In genomic region chr4:150122476-150122875, GRCm38 (mm10) we compare ENCODE assay signal across 25 mouse cellular contexts. TPM values are rescaled to one million over a fixed set of nuclear protein-coding genes. Genes with fewer than 3 reads are reported as not detected.
DNase-seq lines count a peak whose midpoint lies in the region; ATAC-seq and TF ChIP-seq lines count a peak whose summit lies in the region.
"Had no signal": no experiment of that assay in that cellular context is flagged by ENCODE, and none has a peak within 500 bp of the region (broad histone marks: within the 10 kb centered on the region; RNA-seq: fewer than 3 reads in every experiment).

No protein-coding gene starts in this region.

- H3K4me1 ChIP-seq in kidney, adult 2 months (ENCODE audit: control insufficient read depth, insufficient read depth, low read length) = peaks cover 10% of the 10 kb centered on the region; the same call in 1 of the 2 replicates
- 0 out of 2 replicates have a peak, but pooled peaks cover 7% of the 10 kb centered on the region for H3K4me1 ChIP-seq in embryonic facial prominence, embryonic 15.5 days
- H3K4me1 ChIP-seq in small intestine, adult 2 months (ENCODE audit: control insufficient read depth, insufficient read depth, insufficient read length, low read length) = peaks cover 12% of the 10 kb centered on the region

- WGBS in kidney, adult 2 months = 39% methylated on average over 3 of the region's 3 CpGs
- WGBS in embryonic facial prominence, embryonic 15.5 days = 53% methylated on average over 3 of the region's 3 CpGs
- WGBS in small intestine, adult 2 months = 56% methylated on average over 3 of the region's 3 CpGs

- intact Hi-C loops in gastrocnemius, adult 2 months (cut with DNase I) = no loop called here

- no peak for TF ChIP-seq CTCF in gastrocnemius, adult 2 months (IDR thresholded peaks at IDR 0.05)
- no peak for TF ChIP-seq CTCF in kidney, adult 2 months (conservative IDR thresholded peaks at IDR 0.05; ENCODE audit: insufficient read depth, insufficient read length, low read depth, low read length)
- no peak for TF ChIP-seq CTCF in small intestine, adult 2 months (IDR thresholded peaks at IDR 0.05; ENCODE audit: extremely low read depth, insufficient read length, insufficient replicate concordance, low read depth, low read length)

- H3K27ac ChIP-seq in gastrocnemius, adult 2 months = no peak overlapping the region
- H3K27ac ChIP-seq in kidney, adult 2 months (ENCODE audit: insufficient read depth, low read depth, low read length) = no peak overlapping the region
- H3K27ac ChIP-seq in embryonic facial prominence, embryonic 15.5 days (replicated peaks) = no peak overlapping the region
- no peak overlapping the region for H3K27ac ChIP-seq in small intestine, adult 2 months (ENCODE audit: insufficient read depth, low read depth, low read length)
- H3K27ac ChIP-seq: embryonic facial prominence, embryonic 13.5 days; forebrain, embryonic 10.5 days; heart, embryonic 13.5 days; hindbrain, embryonic 15.5 days had no signal

- ATAC-seq in embryonic facial prominence, embryonic 15.5 days (ENCODE audit: insufficient number of reproducible peaks, low FRiP score, low TSS enrichment, low read depth) = 0 out of 2 replicates have a peak, but pooled peaks have one; percentile 22
- ATAC-seq: forebrain, embryonic 14.5 days had no signal

- no peaks in the 10 kb centered on the region for H3K27me3 ChIP-seq in kidney, adult 2 months (replicated peaks; ENCODE audit: control insufficient read depth, insufficient read depth, low read length)
- H3K27me3 ChIP-seq in embryonic facial prominence, embryonic 15.5 days = no peaks in the 10 kb centered on the region
- no peaks in the 10 kb centered on the region for H3K27me3 ChIP-seq in small intestine, adult 2 months (ENCODE audit: control insufficient read depth, insufficient read depth, low read length)
- H3K27me3 ChIP-seq: embryonic facial prominence, embryonic 13.5 days; hindbrain, embryonic 15.5 days had no signal

- H3K9me3 ChIP-seq in embryonic facial prominence, embryonic 15.5 days (replicated peaks) = no peaks in the 10 kb centered on the region
- H3K9me3 ChIP-seq: embryonic facial prominence, embryonic 13.5 days; forebrain, embryonic 10.5 days; heart, embryonic 13.5 days; hindbrain, embryonic 15.5 days had no signal

- H3K36me3 ChIP-seq in kidney, adult 2 months (ENCODE audit: control insufficient read depth, insufficient read depth, low read length) = no peaks in the 10 kb centered on the region
- H3K36me3 ChIP-seq in embryonic facial prominence, embryonic 15.5 days = no peaks in the 10 kb centered on the region
- H3K36me3 ChIP-seq in small intestine, adult 2 months (ENCODE audit: control insufficient read depth, insufficient read depth, low read length) = no peaks in the 10 kb centered on the region; the same call in 1 of the 2 replicates
- H3K36me3 ChIP-seq: embryonic facial prominence, embryonic 13.5 days; forebrain, embryonic 10.5 days; heart, embryonic 13.5 days; hindbrain, embryonic 15.5 days had no signal

- peak; percentile 69 for DNase-seq in gastrocnemius, adult 2 months
- no peak for DNase-seq in gastrocnemius, adult 8-10 months (ENCODE audit: low spot score in 2 of 2)
- peak; percentile 48 for DNase-seq in kidney, adult 2 months
- DNase-seq in kidney, adult 11 months = no peak
- DNase-seq in layer of hippocampus, adult 8-10 months (ENCODE audit: low spot score in 2 of 2) = no peak
- DNase-seq: adrenal gland, postnatal 14 days; cerebellum, adult 11-12 months; cerebellum, adult 9-10 months; cerebellum, postnatal 25 days; heart, postnatal 36 days had no signal

- no peak for TF ChIP-seq POLR2A in kidney, adult 2 months (IDR thresholded peaks at IDR 0.05; ENCODE audit: low read depth, low read length)
- TF ChIP-seq POLR2A in small intestine, adult 2 months (IDR thresholded peaks at IDR 0.05; ENCODE audit: low read depth, low read length) = no peak

- H3K4me2 ChIP-seq in embryonic facial prominence, embryonic 15.5 days (replicated peaks) = no peak overlapping the region
- H3K4me2 ChIP-seq: embryonic facial prominence, embryonic 13.5 days; heart, embryonic 13.5 days; hindbrain, embryonic 15.5 days had no signal

- no peak overlapping the region for H3K4me3 ChIP-seq in gastrocnemius, adult 2 months
- no peak overlapping the region for H3K4me3 ChIP-seq in kidney, adult 2 months (ENCODE audit: insufficient read depth, low read depth, low read length)
- no peak overlapping the region for H3K4me3 ChIP-seq in embryonic facial prominence, embryonic 15.5 days (replicated peaks)
- H3K4me3 ChIP-seq in small intestine, adult 2 months (ENCODE audit: low read depth, low read length) = peak overlapping the region; percentile 16; the same call in 1 of the 2 replicates
- H3K4me3 ChIP-seq: embryonic facial prominence, embryonic 13.5 days; erythroblast, embryonic 14.5 days; forebrain, embryonic 10.5 days; heart, embryonic 13.5 days; hindbrain, embryonic 15.5 days had no signal

- no peak overlapping the region for H3K9ac ChIP-seq in embryonic facial prominence, embryonic 15.5 days
- H3K9ac ChIP-seq: embryonic facial prominence, embryonic 13.5 days; heart, embryonic 13.5 days; hindbrain, embryonic 15.5 days had no signal

RNA-seq across cellular contexts. Expression of gene Slc2a5, which starts 3.4 kb away (rescaled TPM):
- total RNA-seq in gastrocnemius, adult 2 months (2021) = not detected
- total RNA-seq in gastrocnemius, adult 8-10 months (2022) = not detected
- 181 and 266 TPM in 2 replicates for polyA plus RNA-seq in kidney, adult 2 months (2012; rRNA removed)
- polyA plus RNA-seq in embryonic facial prominence, embryonic 15.5 days (2015; fragmentation: Nextera tagmentation; extraction: Ambion mirVana) = 1.7 and 2.2 TPM in 2 replicates
- polyA plus RNA-seq in small intestine, adult 2 months (2012; rRNA removed) = 165 and 177 TPM in 2 replicates
- 10 to 100 TPM in 2 of 4 experiments, 1 to 10 TPM in 2; 7.5 to 18.1 (median 9.6) TPM for total RNA-seq in layer of hippocampus, adult 8-10 months (2022)
- polyA plus RNA-seq: C2C12; erythroblast, embryonic 14.5 days had no signal

RNA-seq across cellular contexts. Expression of gene Slc2a7, which starts 26.3 kb away (rescaled TPM):
- not detected for total RNA-seq in gastrocnemius, adult 2 months (2021)
- not detected for total RNA-seq in gastrocnemius, adult 8-10 months (2022)
- 0.64 and 1.3 TPM in 2 replicates for polyA plus RNA-seq in kidney, adult 2 months (2012; rRNA removed)
- not detected in 2 replicates for polyA plus RNA-seq in embryonic facial prominence, embryonic 15.5 days (2015; fragmentation: Nextera tagmentation; extraction: Ambion mirVana)
- polyA plus RNA-seq in small intestine, adult 2 months (2012; rRNA removed) = 47.2 and 68.9 TPM in 2 replicates
- not detected for total RNA-seq in layer of hippocampus, adult 8-10 months (2022)
- total RNA-seq: adrenal gland, postnatal 14 days; heart, adult 8-10 months; heart, postnatal 36 days; MEL had no signal
- polyA plus RNA-seq: C2C12; cortical plate, adult 2 months; embryonic facial prominence, embryonic 13.5 days; erythroblast, embryonic 14.5 days; forebrain, embryonic 10.5 days; forebrain, embryonic 14.5 days; gonadal fat pad, adult 2 months; heart, embryonic 13.5 days; heart, postnatal 0 days; hindbrain, embryonic 11.5 days; hindbrain, embryonic 15.5 days had no signal

RNA-seq across cellular contexts. Expression of gene Gpr157, which starts 35.3 kb away (rescaled TPM):
- total RNA-seq in gastrocnemius, adult 2 months (2021) = 10 to 100 TPM; 41.7 to 51.3 TPM
- 10 to 100 TPM; 32.3 to 43.2 (median 36.3) TPM for total RNA-seq in gastrocnemius, adult 8-10 months (2022)
- 0.76 and 1.2 TPM in 2 replicates for polyA plus RNA-seq in kidney, adult 2 months (2012; rRNA removed)
- 1.5 and 1.7 TPM in 2 replicates for polyA plus RNA-seq in embryonic facial prominence, embryonic 15.5 days (2015; fragmentation: Nextera tagmentation; extraction: Ambion mirVana)
- 2.6 and 3.5 TPM in 2 replicates for polyA plus RNA-seq in small intestine, adult 2 months (2012; rRNA removed)
- total RNA-seq in layer of hippocampus, adult 8-10 months (2022) = 1 to 10 TPM; 1.3 to 4.5 (median 2.3) TPM

Comparison
In these comparisons a context has a peak if more than half of its experiments do, and no peak if none do; other contexts are left out.
1. DNase-seq: peak in gastrocnemius, adult 2 months (single experiment) and kidney, adult 2 months (single experiment); none in gastrocnemius, adult 8-10 months (0 of 2), kidney, adult 11 months (single experiment) and layer of hippocampus, adult 8-10 months (0 of 2).
2. RNA of gene Slc2a5, which starts 3.4 kb away (total RNA-seq): 7.5 to 18.1 TPM in layer of hippocampus, adult 8-10 months; not detected in gastrocnemius, adult 8-10 months and not detected in gastrocnemius, adult 2 months; every median in the first group is over 4 times any median in the second.
3. RNA of gene Gpr157, which starts 35.3 kb away (total RNA-seq): 41.7 to 51.3 TPM in gastrocnemius, adult 2 months and 32.3 to 43.2 TPM in gastrocnemius, adult 8-10 months; 1.3 to 4.5 TPM in layer of hippocampus, adult 8-10 months; every median in the first group is over 4 times any median in the second.